Mouse (Mus musculus) liver (tissue): ENCODE results near the gene Fam131b.

Experiments
- DNase-seq: peaks from one replicate; pipeline ENCODE4 v3.0.0-alpha.2; 2020; ENCODE audit warnings: mixed read lengths

The Fam131b gene

GRCm38 (mm10) chr6:42355794-42356600 lies 31.6 kb upstream of the Fam131b start:
- no peak for DNase-seq

- DNase-seq = no peak
Measured at GRCm38 (mm10) chr6:42355366-42355765, 30.9 kb upstream of the Fam131b start.

GRCm38 (mm10) chr6:42354076-42355019 lies 29.9 kb upstream of the Fam131b start:
- peak; percentile 29 for DNase-seq

- peak; percentile 38 for DNase-seq
Measured at GRCm38 (mm10) chr6:42353180-42353579, 28.7 kb upstream of the Fam131b start.

GRCm38 (mm10) chr6:42352486-42352846 lies 28.0 kb upstream of the Fam131b start:
- DNase-seq = no peak

- peak; percentile 59 for DNase-seq
Measured at GRCm38 (mm10) chr6:42351776-42352485, 27.5 kb upstream of the Fam131b start.

- DNase-seq = no peak
Measured at GRCm38 (mm10) chr6:42350968-42351775, 26.7 kb upstream of the Fam131b start.

GRCm38 (mm10) chr6:42350021-42350967 lies 25.9 kb upstream of the Fam131b start:
- DNase-seq = peak; percentile 70

- DNase-seq = peak; percentile 91
Measured at GRCm38 (mm10) chr6:42349426-42350020, 25.1 kb upstream of the Fam131b start, which contains the start of gene Zyx. Gene Zyx, plus strand, starts transcription at chr6:42349630.

- DNase-seq = peak; percentile 78
Measured at GRCm38 (mm10) chr6:42349006-42349425, 24.6 kb upstream of the Fam131b start.

- DNase-seq = no peak
Measured at GRCm38 (mm10) chr6:42348281-42349005, 24.0 kb upstream of the Fam131b start.

- no peak for DNase-seq
Measured at GRCm38 (mm10) chr6:42344255-42344654, 19.8 kb upstream of the Fam131b start.

- DNase-seq = no peak
Measured at GRCm38 (mm10) chr6:42343361-42344120, 19.1 kb upstream of the Fam131b start.

GRCm38 (mm10) chr6:42342171-42342570 lies 17.7 kb upstream of the Fam131b start:
- no peak for DNase-seq

GRCm38 (mm10) chr6:42339981-42340380 lies 15.5 kb upstream of the Fam131b start:
- DNase-seq = no peak

- no peak for DNase-seq
Measured at GRCm38 (mm10) chr6:42339189-42339588, 14.7 kb upstream of the Fam131b start.

- DNase-seq = no peak
Measured at GRCm38 (mm10) chr6:42330946-42331345, 6.5 kb upstream of the Fam131b start.

- no peak for DNase-seq
Measured at GRCm38 (mm10) chr6:42330216-42330615, 5.8 kb upstream of the Fam131b start.

- DNase-seq = no peak
Measured at GRCm38 (mm10) chr6:42328757-42329156, 4.3 kb upstream of the Fam131b start.
